Comparison of ENCODE assay signal across 22 mouse cellular contexts in the genomic region with DNA sequence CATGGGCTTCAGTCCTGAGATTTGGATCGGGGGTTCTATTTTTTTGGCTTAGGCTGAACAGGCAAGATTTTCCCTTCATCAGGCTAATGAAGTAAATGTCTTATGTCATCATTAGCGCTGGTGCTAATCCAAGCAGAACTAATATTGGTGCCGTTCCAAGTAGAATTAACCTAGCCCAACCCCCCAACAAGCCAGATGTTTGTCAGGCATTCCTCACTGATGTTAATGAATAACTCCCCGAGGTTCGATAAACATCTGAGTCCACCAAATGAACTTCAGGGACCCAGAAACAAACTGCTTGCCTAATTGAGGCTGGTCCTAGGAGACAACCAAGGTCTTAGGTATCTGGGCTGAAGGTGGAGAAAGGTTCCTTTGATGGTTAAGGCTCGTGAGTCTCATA.
DNase-seq lines count a peak whose midpoint lies in the region; ATAC-seq and TF ChIP-seq lines count a peak whose summit lies in the region.
"Had no signal": no experiment of that assay in that cellular context is flagged by ENCODE, and none has a peak within 500 bp of the region (broad histone marks: within the 10 kb centered on the region; RNA-seq: fewer than 3 reads in every experiment).

No protein-coding gene starts in this region.

- no peak overlapping the region for H3K9ac ChIP-seq in liver, adult 2 months (ENCODE audit: low read depth, low read length)
- H3K9ac ChIP-seq in kidney, embryonic 15.5 days, result no peak overlapping the region
- no peak overlapping the region for H3K9ac ChIP-seq in liver, embryonic 14.5 days (replicated peaks)
- no peak overlapping the region for H3K9ac ChIP-seq in hindbrain, embryonic 11.5 days (ENCODE audit: low read depth, low read length)
- H3K9ac ChIP-seq: forebrain, embryonic 13.5 days; heart, embryonic 12.5 days; midbrain, embryonic 12.5 days; neural tube, embryonic 15.5 days had no signal

- TF ChIP-seq EP300 in liver, embryonic 14.5 days (IDR thresholded peaks at IDR 0.05; ENCODE audit: low read depth), result no peak

- ATAC-seq in kidney, embryonic 15.5 days (replicated peaks; ENCODE audit: low FRiP score), result no peak
- no peak for ATAC-seq in liver, embryonic 14.5 days (ENCODE audit: insufficient read depth)
- no peak for ATAC-seq in hindbrain, embryonic 11.5 days (ENCODE audit: low FRiP score)
- no peak for ATAC-seq in cerebellum, adult (ENCODE audit: insufficient number of reproducible peaks, low FRiP score, low TSS enrichment)
- ATAC-seq: activated CD4-positive, CD25-positive, alpha-beta regulatory T cell, adult 4 months; forebrain, embryonic 13.5 days; hindbrain, embryonic 16.5 days; Patski had no signal

- H3K4me1 ChIP-seq in liver, adult 2 months (ENCODE audit: control insufficient read depth, insufficient read depth, low read length), result peaks cover 6% of the 10 kb centered on the region; the same call in 1 of the 2 replicates
- H3K4me1 ChIP-seq in kidney, embryonic 15.5 days, result peaks cover 22% of the 10 kb centered on the region
- no peaks in the 10 kb centered on the region; a peak in 1 of 4 replicates for H3K4me1 ChIP-seq in liver, embryonic 14.5 days (replicated peaks; ENCODE audit: control insufficient read depth in 2 of 2, insufficient read depth in 2 of 2, low read length in 1 of 2)
- peaks cover 4% of the 10 kb centered on the region; the same call in 1 of the 2 replicates for H3K4me1 ChIP-seq in hindbrain, embryonic 11.5 days (replicated peaks; ENCODE audit: control insufficient read depth, insufficient read depth, low read length)
- H3K4me1 ChIP-seq: heart, embryonic 12.5 days had no signal

- WGBS in liver, adult 2 months, result 14% methylated on average over 6 of the region's 6 CpGs
- WGBS in kidney, embryonic 15.5 days, result 35% methylated on average over 6 of the region's 6 CpGs
- 49% methylated on average over 6 of the region's 6 CpGs for WGBS in liver, embryonic 14.5 days (ENCODE audit: insufficient replicate concordance)
- 61% methylated on average over 6 of the region's 6 CpGs for WGBS in hindbrain, embryonic 11.5 days

- no peak overlapping the region for H3K4me3 ChIP-seq in liver, adult 2 months (ENCODE audit: insufficient read depth, low read depth, low read length)
- H3K4me3 ChIP-seq in kidney, embryonic 15.5 days (replicated peaks), result no peak overlapping the region
- no peak overlapping the region for H3K4me3 ChIP-seq in liver, embryonic 14.5 days (ENCODE audit: insufficient read depth in 1 of 2, low read depth in 2 of 2, low read length in 2 of 2)
- H3K4me3 ChIP-seq in hindbrain, embryonic 11.5 days (ENCODE audit: low read depth, low read length), result no peak overlapping the region
- H3K4me3 ChIP-seq: forebrain, embryonic 13.5 days; heart, embryonic 12.5 days; midbrain, embryonic 12.5 days; myocyte; neural tube, embryonic 15.5 days had no signal

- peak overlapping the region; percentile 2; the same call in 1 of the 2 replicates for H3K4me2 ChIP-seq in kidney, embryonic 15.5 days
- 0 out of 2 replicates have a peak overlapping the region, but pooled peaks have one; percentile 21 for H3K4me2 ChIP-seq in liver, embryonic 14.5 days (ENCODE audit: low read depth)
- no peak overlapping the region for H3K4me2 ChIP-seq in hindbrain, embryonic 11.5 days (replicated peaks; ENCODE audit: low read depth, low read length)
- H3K4me2 ChIP-seq: forebrain, embryonic 13.5 days; heart, embryonic 12.5 days; midbrain, embryonic 12.5 days; neural tube, embryonic 15.5 days had no signal

- no peak for TF ChIP-seq POLR2A in liver, adult 2 months (IDR thresholded peaks at IDR 0.05; ENCODE audit: extremely low read depth, insufficient read depth, low read length)

- H3K27me3 ChIP-seq in liver, adult 2 months (ENCODE audit: control insufficient read depth, insufficient read depth, low read length), result no peaks in the 10 kb centered on the region
- peaks cover 7% of the 10 kb centered on the region; the same call in 1 of the 2 replicates for H3K27me3 ChIP-seq in kidney, embryonic 15.5 days
- H3K27me3 ChIP-seq in liver, embryonic 14.5 days (ENCODE audit: control insufficient read depth, insufficient read depth, low read length), result no peaks in the 10 kb centered on the region
- no peaks in the 10 kb centered on the region for H3K27me3 ChIP-seq in hindbrain, embryonic 11.5 days (ENCODE audit: control insufficient read depth, insufficient read depth, low read length)
- H3K27me3 ChIP-seq: forebrain, embryonic 13.5 days; midbrain, embryonic 12.5 days had no signal

- DNase-seq in liver, adult 2 months (ENCODE audit: extremely low read depth, low read depth, low spot score), result peak; percentile 92
- DNase-seq in liver, result no peak
- peak in 1 of 3 experiments; percentile 5 for DNase-seq in liver, embryonic 14.5 days (ENCODE audit: low read depth in 3 of 3, low spot score in 3 of 3)
- no peak for DNase-seq in B cell, adult 2 months
- no peak for DNase-seq in hindbrain, embryonic 11.5 days (ENCODE audit: low spot score)
- DNase-seq: adrenal gland, postnatal 14 days; cerebellum, adult 8-10 months; embryo, embryonic 11 days; left cerebral cortex, postnatal 4 days; lung, adult 2 months; lung, postnatal 4 days; thymus, postnatal 4 days had no signal

- H3K36me3 ChIP-seq in liver, adult 2 months (ENCODE audit: control insufficient read depth, insufficient read depth, low read length), result no peaks in the 10 kb centered on the region
- H3K36me3 ChIP-seq in kidney, embryonic 15.5 days, result no peaks in the 10 kb centered on the region
- no peaks in the 10 kb centered on the region for H3K36me3 ChIP-seq in liver, embryonic 14.5 days (replicated peaks; ENCODE audit: control insufficient read depth, insufficient read depth, low read depth)
- no peaks in the 10 kb centered on the region for H3K36me3 ChIP-seq in hindbrain, embryonic 11.5 days (ENCODE audit: control insufficient read depth, insufficient read depth, low read length)
- H3K36me3 ChIP-seq: heart, embryonic 12.5 days; midbrain, embryonic 12.5 days; neural tube, embryonic 15.5 days had no signal

- no peaks in the 10 kb centered on the region for H3K9me3 ChIP-seq in kidney, embryonic 15.5 days (replicated peaks)
- H3K9me3 ChIP-seq in liver, embryonic 14.5 days (ENCODE audit: control insufficient read depth, low read length), result no peaks in the 10 kb centered on the region
- H3K9me3 ChIP-seq in hindbrain, embryonic 11.5 days (ENCODE audit: control insufficient read depth, low read length), result no peaks in the 10 kb centered on the region
- H3K9me3 ChIP-seq: forebrain, embryonic 13.5 days; heart, embryonic 12.5 days; midbrain, embryonic 12.5 days; neural tube, embryonic 15.5 days had no signal

- H3K27ac ChIP-seq in liver, adult 2 months (replicated peaks; ENCODE audit: insufficient read depth, low read depth, low read length), result no peak overlapping the region
- H3K27ac ChIP-seq in kidney, embryonic 15.5 days, result no peak overlapping the region
- H3K27ac ChIP-seq in liver, embryonic 14.5 days, result no peak overlapping the region
- no peak overlapping the region for H3K27ac ChIP-seq in hindbrain, embryonic 11.5 days (ENCODE audit: low read depth, low read length)
- H3K27ac ChIP-seq: forebrain, embryonic 13.5 days; midbrain, embryonic 12.5 days; neural tube, embryonic 15.5 days had no signal

- TF ChIP-seq CTCF in liver, adult 2 months (IDR thresholded peaks at IDR 0.05; ENCODE audit: low read depth, low read length), result no peak
- TF ChIP-seq CTCF in liver, embryonic 14.5 days (IDR thresholded peaks at IDR 0.05; ENCODE audit: low read depth), result no peak

- H3K79me2 ChIP-seq in liver, adult 2 months (ENCODE audit: control insufficient read depth, insufficient read depth, low read length), result no peaks in the 10 kb centered on the region
